Mouse (Mus musculus): ENCODE measurements around the gene Atpaf2. TPM values are rescaled to one million over a fixed set of nuclear protein-coding genes. Genes with fewer than 3 reads are reported as not detected.
"Not testable (repeated sequence)": the region's sequence is repeated elsewhere in the genome, so short reads cannot be mapped to it uniquely, and the experiment has no call there.

Atpaf2 gene
- 57.6 and 62.7 TPM in 2 replicates for polyA plus RNA-seq (2015; fragmentation: Nextera tagmentation; extraction: Ambion mirVana)

GRCm38 (mm10) chr11:60417717-60418472, at the start of gene Atpaf2:
Gene Atpaf2, minus strand, starts transcription at chr11:60418457.
- Histone ChIP-seq H3K27me3 (replicated peaks) (no peaks in the 10 kb centered on the region), H3K4me1 (replicated peaks) (peaks cover 16% of the 10 kb centered on the region), H3K4me2 (replicated peaks) (peak within 1 kb of the TSS; percentile 85), H3K36me3 (no peaks in the 10 kb centered on the region), H3K9me3 (no peaks in the 10 kb centered on the region), H3K4me3 (replicated peaks) (peak within 1 kb of the TSS; percentile 92), H3K27ac (peak within 1 kb of the TSS; percentile 91), H3K9ac (peak within 1 kb of the TSS; percentile 95)
- WGBS = under 1% methylated on average over 39 of the region's 39 CpGs
- peak; percentile 38 for ATAC-seq

- Histone ChIP-seq H3K4me2 (replicated peaks) (no peak overlapping the region), H3K4me1 (replicated peaks) (no peaks in the 10 kb centered on the region), H3K27me3 (replicated peaks) (no peaks in the 10 kb centered on the region), H3K9ac (no peak overlapping the region), H3K27ac (no peak overlapping the region), H3K4me3 (replicated peaks) (no peak overlapping the region), H3K9me3 (no peaks in the 10 kb centered on the region), H3K36me3 (peaks cover 69% of the 10 kb centered on the region)
- WGBS = 83% methylated on average over 2 of the region's 2 CpGs
- peak; percentile 88 for ATAC-seq
Measured at GRCm38 (mm10) chr11:60465943-60466380, 47.7 kb upstream of the Atpaf2 start.

DNA sequence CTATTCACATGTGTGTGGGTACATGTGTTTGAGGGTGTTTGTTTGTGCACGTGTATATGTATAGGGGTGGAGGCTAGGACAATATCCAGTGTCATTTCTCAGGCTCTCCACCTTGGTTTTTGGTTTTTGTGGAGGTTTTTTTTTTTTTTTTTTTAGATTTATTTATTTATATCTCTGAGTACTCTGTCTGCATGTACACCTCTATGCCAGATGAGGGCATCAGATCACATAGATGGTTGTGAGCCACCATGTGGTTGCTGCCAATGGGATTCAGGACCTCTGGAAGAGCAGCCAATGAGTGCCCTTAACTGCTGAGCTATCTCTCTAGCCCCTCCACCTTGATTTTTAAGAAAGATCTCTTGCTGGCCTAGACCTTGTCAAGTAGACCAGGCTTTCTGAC, 39.7 kb upstream of the Atpaf2 start:
- Histone ChIP-seq H3K4me1 (replicated peaks) (peaks cover 10% of the 10 kb centered on the region), H3K9ac (no peak overlapping the region), H3K4me3 (replicated peaks) (no peak overlapping the region), H3K27ac (no peak overlapping the region), H3K36me3 (peaks cover 50% of the 10 kb centered on the region), H3K4me2 (replicated peaks) (no peak overlapping the region), H3K9me3 (no peaks in the 10 kb centered on the region), H3K27me3 (replicated peaks) (no peaks in the 10 kb centered on the region)
- 88% methylated on average over 1 of the region's 1 CpGs for WGBS
- ATAC-seq = no peak

DNA sequence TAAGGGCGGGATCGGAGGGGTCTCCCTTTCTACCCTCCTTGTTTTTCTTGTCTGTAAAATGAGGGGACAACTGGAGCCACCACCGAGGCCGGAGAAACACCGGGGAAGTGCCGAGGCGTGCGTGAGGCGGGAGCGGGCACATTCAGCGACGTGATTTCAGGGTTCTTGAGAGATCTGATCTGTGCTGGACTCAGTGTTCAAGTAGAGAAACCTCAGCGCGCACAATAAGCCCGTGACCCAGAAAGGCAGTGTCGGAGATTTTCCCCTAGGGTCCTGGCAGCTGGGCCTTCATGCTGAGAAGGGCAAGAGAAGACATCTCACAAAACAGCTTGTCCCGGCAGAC, 36.5 kb upstream of the Atpaf2 start:
- H3K27ac ChIP-seq = peak overlapping the region; percentile 13; the same call in 1 of the 2 replicates
- peaks cover 19% of the 10 kb centered on the region for H3K36me3 ChIP-seq
- ATAC-seq = peak; percentile 71
- H3K4me2 ChIP-seq (replicated peaks) = peak overlapping the region; percentile 74
- no peaks in the 10 kb centered on the region for H3K27me3 ChIP-seq (replicated peaks)
- peaks cover 10% of the 10 kb centered on the region for H3K4me1 ChIP-seq (replicated peaks)
- under 1% methylated on average over 17 of the region's 17 CpGs for WGBS
- peak overlapping the region; percentile 51 for H3K9ac ChIP-seq
- H3K4me3 ChIP-seq (replicated peaks) = peak overlapping the region; percentile 67
- H3K9me3 ChIP-seq = no peaks in the 10 kb centered on the region

DNA sequence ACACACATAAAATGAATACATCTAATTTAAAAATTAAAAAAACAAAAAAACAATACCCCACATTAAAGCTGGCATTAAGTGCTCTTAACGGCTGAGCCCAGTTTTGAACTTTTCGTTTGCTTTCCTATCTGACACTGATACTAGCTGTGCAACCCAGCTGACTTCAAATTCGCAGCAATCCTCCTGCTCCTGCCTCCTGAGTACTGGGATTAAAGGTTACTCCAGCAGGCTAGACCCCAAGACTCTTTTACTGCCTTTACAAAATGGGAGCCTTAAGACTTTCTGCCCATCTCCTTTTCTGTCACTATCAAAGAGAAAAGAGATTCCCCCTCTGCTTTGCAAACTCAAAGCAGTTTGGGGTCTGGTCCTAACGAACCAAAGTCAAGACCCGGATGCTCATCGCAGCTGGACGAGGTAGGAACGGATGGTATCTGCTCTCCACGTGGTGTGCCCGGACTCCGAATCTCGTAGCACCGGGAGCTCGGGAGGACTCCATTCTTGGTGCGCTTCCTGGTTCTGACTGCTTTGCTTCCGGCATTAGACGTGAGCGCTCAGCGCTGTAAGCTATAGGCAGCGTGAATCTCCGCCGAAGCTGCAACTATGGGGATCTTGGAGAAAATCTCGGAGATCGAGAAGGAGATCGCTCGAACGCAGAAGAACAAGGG, 36.0 kb upstream of the Atpaf2 start, which contains the start of gene Drg2:
Gene Drg2, plus strand, starts transcription at position 512 of the 665 bp plus-strand sequence.
- Histone ChIP-seq H3K4me2 (replicated peaks) (peak within 1 kb of the TSS; percentile 74), H3K4me3 (replicated peaks) (peak within 1 kb of the TSS; percentile 67), H3K9me3 (no peaks in the 10 kb centered on the region), H3K9ac (peak within 1 kb of the TSS; percentile 51), H3K36me3 (peaks cover 14% of the 10 kb centered on the region), H3K27ac (peak within 1 kb of the TSS; percentile 13; the same call in 1 of the 2 replicates), H3K27me3 (replicated peaks) (no peaks in the 10 kb centered on the region), H3K4me1 (replicated peaks) (peaks cover 10% of the 10 kb centered on the region)
- WGBS = 4% methylated on average over 27 of the region's 27 CpGs
- peak; percentile 93 for ATAC-seq

- no peak overlapping the region for H3K9ac ChIP-seq
- H3K4me3 ChIP-seq (replicated peaks) = no peak overlapping the region
- H3K27me3 ChIP-seq (replicated peaks) = no peaks in the 10 kb centered on the region
- H3K4me2 ChIP-seq (replicated peaks) = no peak overlapping the region
- H3K27ac ChIP-seq = no peak overlapping the region
- no peak for ATAC-seq
- H3K9me3 ChIP-seq = no peaks in the 10 kb centered on the region
- peaks cover 14% of the 10 kb centered on the region for H3K36me3 ChIP-seq
- WGBS = 71% methylated on average over 4 of the region's 4 CpGs
- no peaks in the 10 kb centered on the region for H3K4me1 ChIP-seq (replicated peaks)
Measured at GRCm38 (mm10) chr11:60444007-60444406, 25.8 kb upstream of the Atpaf2 start.

GRCm38 (mm10) chr11:60442896-60443295, 24.6 kb upstream of the Atpaf2 start:
- WGBS = 90% methylated on average over 6 of the region's 6 CpGs
- H3K4me2 ChIP-seq (replicated peaks) = no peak overlapping the region
- H3K36me3 ChIP-seq = peaks cover 14% of the 10 kb centered on the region
- no peaks in the 10 kb centered on the region for H3K9me3 ChIP-seq
- no peak overlapping the region for H3K9ac ChIP-seq
- H3K27ac ChIP-seq = no peak overlapping the region
- no peaks in the 10 kb centered on the region for H3K27me3 ChIP-seq (replicated peaks)
- no peaks in the 10 kb centered on the region for H3K4me1 ChIP-seq (replicated peaks)
- H3K4me3 ChIP-seq (replicated peaks) = no peak overlapping the region
- ATAC-seq = no peak

- H3K36me3 ChIP-seq = peaks cover 14% of the 10 kb centered on the region
- no peak overlapping the region for H3K9ac ChIP-seq
- no peaks in the 10 kb centered on the region for H3K9me3 ChIP-seq
- no peak overlapping the region for H3K4me3 ChIP-seq (replicated peaks)
- H3K4me2 ChIP-seq (replicated peaks) = no peak overlapping the region
- WGBS = 33% methylated on average over 7 of the region's 7 CpGs
- no peaks in the 10 kb centered on the region for H3K27me3 ChIP-seq (replicated peaks)
- no peak overlapping the region for H3K27ac ChIP-seq
- H3K4me1 ChIP-seq (replicated peaks) = no peaks in the 10 kb centered on the region
- ATAC-seq = no peak
Measured at GRCm38 (mm10) chr11:60440176-60440575, 21.9 kb upstream of the Atpaf2 start.

- H3K36me3 ChIP-seq = peaks cover 14% of the 10 kb centered on the region
- not testable (repeated sequence) for ATAC-seq; H3K4me1 ChIP-seq (replicated peaks); H3K4me3 ChIP-seq (replicated peaks); H3K4me2 ChIP-seq (replicated peaks); H3K9me3 ChIP-seq; H3K9ac ChIP-seq; H3K27me3 ChIP-seq (replicated peaks); H3K27ac ChIP-seq
- 16% methylated on average over 1 of the region's 1 CpGs for WGBS
Measured at GRCm38 (mm10) chr11:60439621-60440020, 21.4 kb upstream of the Atpaf2 start.

DNA sequence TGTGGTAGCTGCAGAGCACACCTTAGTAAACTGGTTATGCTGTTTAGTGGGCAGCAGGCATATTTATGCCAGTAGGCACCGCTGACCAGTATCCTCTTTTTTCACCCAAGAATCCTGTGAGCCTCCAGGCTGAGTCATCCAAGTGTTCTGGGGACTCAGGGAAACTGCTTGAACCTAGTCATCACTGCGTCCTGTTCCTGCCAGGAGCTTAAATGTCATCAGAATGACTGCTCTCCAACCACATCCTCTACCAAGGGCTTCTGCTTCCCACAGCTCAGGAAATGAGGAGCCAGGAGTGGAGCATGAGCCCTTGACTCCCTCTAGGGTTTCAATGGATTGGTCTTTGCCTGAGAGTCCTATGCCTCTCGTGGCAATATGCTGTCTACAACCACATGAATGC, 18.4 kb upstream of the Atpaf2 start:
- WGBS = 89% methylated on average over 3 of the region's 3 CpGs
- ATAC-seq = no peak
- no peaks in the 10 kb centered on the region for H3K9me3 ChIP-seq
- no peaks in the 10 kb centered on the region for H3K27me3 ChIP-seq (replicated peaks)
- H3K4me2 ChIP-seq (replicated peaks) = no peak overlapping the region
- H3K9ac ChIP-seq = no peak overlapping the region
- peaks cover 7% of the 10 kb centered on the region; the same call in 1 of the 2 replicates for H3K36me3 ChIP-seq
- no peak overlapping the region for H3K4me3 ChIP-seq (replicated peaks)
- H3K4me1 ChIP-seq (replicated peaks) = no peaks in the 10 kb centered on the region
- no peak overlapping the region for H3K27ac ChIP-seq

DNA sequence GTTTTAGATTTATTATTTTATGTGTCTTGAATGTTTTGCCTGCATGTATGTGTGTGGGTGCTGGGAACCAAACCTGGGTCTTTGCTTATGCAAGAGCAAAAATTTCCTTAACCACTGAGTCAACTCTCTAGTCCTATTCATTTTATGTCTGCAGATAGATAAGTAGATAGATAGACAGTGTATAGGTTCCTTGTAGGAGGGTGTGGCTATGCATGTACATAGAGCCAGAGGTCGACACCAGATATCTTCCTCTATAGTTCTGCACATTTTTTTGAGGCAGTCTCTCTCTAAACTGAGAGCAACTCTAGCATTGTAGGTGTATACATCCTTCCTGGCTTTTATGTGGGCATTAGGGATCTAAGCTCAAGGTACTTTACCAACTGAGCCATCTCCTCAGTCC, 16.9 kb upstream of the Atpaf2 start:
- Histone ChIP-seq H3K9me3 (no peaks in the 10 kb centered on the region), H3K27ac (no peak overlapping the region), H3K27me3 (replicated peaks) (no peaks in the 10 kb centered on the region), H3K36me3 (peaks cover 7% of the 10 kb centered on the region; the same call in 1 of the 2 replicates), H3K4me1 (replicated peaks) (no peaks in the 10 kb centered on the region), H3K4me2 (replicated peaks) (no peak overlapping the region), H3K4me3 (replicated peaks) (no peak overlapping the region), H3K9ac (no peak overlapping the region)
- no peak for ATAC-seq
- 83% methylated on average over 1 of the region's 1 CpGs for WGBS

DNA sequence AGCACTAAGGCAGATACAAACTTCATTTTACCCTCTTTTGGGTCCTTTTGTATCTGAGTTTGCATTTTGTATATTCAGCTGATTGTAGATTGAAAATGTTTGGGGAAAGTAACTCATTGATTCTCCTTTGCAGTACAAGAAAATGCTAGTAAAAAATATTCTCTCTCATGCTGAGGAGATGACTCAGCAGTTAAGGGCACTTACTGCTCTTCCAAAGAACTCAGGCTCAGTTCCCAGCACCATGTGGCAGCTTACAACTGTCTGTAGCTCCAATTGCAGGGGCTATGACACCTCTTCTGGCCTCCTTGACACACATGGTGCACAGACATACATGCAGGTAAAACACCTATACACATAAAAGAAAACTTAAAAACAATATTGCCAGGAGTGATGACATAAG, 15.2 kb upstream of the Atpaf2 start:
- Histone ChIP-seq H3K27ac (no peak overlapping the region), H3K4me2 (replicated peaks) (no peak overlapping the region), H3K9ac (no peak overlapping the region), H3K4me1 (replicated peaks) (no peaks in the 10 kb centered on the region), H3K9me3 (no peaks in the 10 kb centered on the region), H3K36me3 (peaks cover 7% of the 10 kb centered on the region; the same call in 1 of the 2 replicates), H3K27me3 (replicated peaks) (no peaks in the 10 kb centered on the region), H3K4me3 (replicated peaks) (no peak overlapping the region)
- no peak for ATAC-seq

Measured in intestine, embryonic 15.5 days (tissue).